Mouse (Mus musculus) spleen, adult 12 weeks (tissue): Measurements from ENCODE around the gene Lsmem1.

Source experiments
- DNase-seq: peaks from one replicate; pipeline ENCODE4 v3.0.0; 2022; ENCODE audit warnings: low spot score

Gene Lsmem1

DNA sequence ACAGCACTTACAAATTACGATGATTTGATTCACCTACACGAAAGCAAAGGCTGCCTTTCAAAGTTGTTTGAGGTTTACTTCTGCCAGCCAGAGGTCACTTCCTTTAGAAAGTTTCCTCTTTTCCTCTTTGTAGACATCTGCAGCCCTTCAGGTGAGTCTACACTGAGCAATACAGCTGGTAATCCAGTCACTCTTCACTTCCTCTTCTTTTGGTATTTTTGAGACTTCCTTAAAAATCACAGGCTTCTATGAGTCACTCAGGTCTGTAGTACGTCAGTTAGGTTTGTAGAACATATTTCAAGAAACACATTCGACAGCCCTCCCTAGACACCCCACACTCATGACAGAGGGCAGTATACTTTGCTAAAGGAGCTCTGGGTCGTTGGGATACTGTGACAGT is 58.6 kb downstream of the Lsmem1 start:
- no peak for DNase-seq

GRCm38 (mm10) chr12:40139484-40140245 is 59.6 kb downstream of the Lsmem1 start:
- DNase-seq = no peak

GRCm38 (mm10) chr12:40134529-40134928 is 64.8 kb downstream of the Lsmem1 start:
- no peak for DNase-seq

GRCm38 (mm10) chr12:40133573-40134271 is 65.6 kb downstream of the Lsmem1 start, which contains the start of gene Scin:
Gene Scin, minus strand, starts transcription at chr12:40134228.
- no peak for DNase-seq

DNA sequence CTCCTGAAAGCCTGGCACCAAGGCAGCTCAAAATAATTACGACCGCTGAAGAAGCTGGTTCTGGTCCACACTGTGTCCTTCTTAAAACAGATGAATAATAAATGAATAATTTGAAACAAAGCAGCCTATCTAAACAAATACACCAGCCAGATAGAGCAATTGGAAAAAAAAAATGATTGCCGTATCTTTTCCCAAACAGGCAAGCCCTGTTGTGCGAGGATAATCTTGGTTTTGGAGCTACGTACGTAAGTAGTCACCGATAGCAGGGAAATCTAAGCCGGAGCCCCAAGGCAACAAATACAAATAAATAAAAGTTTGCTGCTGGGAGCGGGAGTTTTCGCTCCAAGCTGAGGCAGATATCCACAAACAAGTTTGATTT is 66.1 kb downstream of the Lsmem1 start:
- DNase-seq = no peak
